Mouse (Mus musculus): ENCODE data around the gene Gucy2e. TPM values are rescaled to one million over a fixed set of nuclear protein-coding genes. Genes with fewer than 3 reads are reported as not detected.

The Gucy2e gene
- polyA plus RNA-seq, 1 experiment from 2014 or later: not detected

GRCm38 (mm10) chr11:69196766-69197165 is 40.1 kb downstream of the Gucy2e start:
- Histone ChIP-seq H3K27me3 (ENCODE audit: insufficient read depth, low read length) (peaks cover 23% of the 10 kb centered on the region), H3K4me2 (ENCODE audit: low read depth, low read length) (no peak overlapping the region), H3K27ac (ENCODE audit: low read depth) (no peak overlapping the region), H3K9me3 (ENCODE audit: low read length) (no peaks in the 10 kb centered on the region), H3K4me1 (ENCODE audit: insufficient read depth) (peaks cover 3% of the 10 kb centered on the region; the same call in 1 of the 2 replicates), H3K4me3 (ENCODE audit: low read depth, low read length) (no peak overlapping the region), H3K36me3 (replicated peaks; ENCODE audit: insufficient read depth, low read length) (no peaks in the 10 kb centered on the region), H3K9ac (replicated peaks) (no peak overlapping the region)
- TF ChIP-seq EP300 (IDR thresholded peaks at IDR 0.05; ENCODE audit: low read depth) (no peak), CTCF (IDR thresholded peaks at IDR 0.05; ENCODE audit: low read depth) (peak; percentile 36)
- ATAC-seq: no peak
- DNase-seq: no peak
- WGBS (ENCODE audit: insufficient replicate concordance): 9% methylated on average over 5 of the region's 5 CpGs

- H3K4me3 ChIP-seq (ENCODE audit: low read depth, low read length): no peak overlapping the region
- DNase-seq (peak; percentile 31), ATAC-seq (no peak)
- peaks cover 3% of the 10 kb centered on the region; the same call in 1 of the 2 replicates for H3K4me1 ChIP-seq (ENCODE audit: insufficient read depth)
- no peaks in the 10 kb centered on the region for H3K9me3 ChIP-seq (ENCODE audit: low read length)
- H3K27me3 ChIP-seq (ENCODE audit: insufficient read depth, low read length): peaks cover 21% of the 10 kb centered on the region
- H3K9ac ChIP-seq (replicated peaks): no peak overlapping the region
- no peak overlapping the region for H3K4me2 ChIP-seq (ENCODE audit: low read depth, low read length)
- WGBS (ENCODE audit: insufficient replicate concordance): 6% methylated on average over 1 of the region's 1 CpGs
- H3K36me3 ChIP-seq (replicated peaks; ENCODE audit: insufficient read depth, low read length): no peaks in the 10 kb centered on the region
- no peak overlapping the region for H3K27ac ChIP-seq (ENCODE audit: low read depth)
- TF ChIP-seq EP300 (IDR thresholded peaks at IDR 0.05; ENCODE audit: low read depth): no peak
- TF ChIP-seq CTCF (IDR thresholded peaks at IDR 0.05; ENCODE audit: low read depth): peak; percentile 81
These were observed 44.0 kb downstream of the Gucy2e start for GRCm38 (mm10) chr11:69192840-69193239.

- Histone ChIP-seq H3K27me3 (ENCODE audit: insufficient read depth, low read length) (no peaks in the 10 kb centered on the region), H3K4me2 (ENCODE audit: low read depth, low read length) (no peak overlapping the region), H3K27ac (ENCODE audit: low read depth) (no peak overlapping the region), H3K9ac (replicated peaks) (no peak overlapping the region), H3K4me3 (ENCODE audit: low read depth, low read length) (no peak overlapping the region), H3K9me3 (ENCODE audit: low read length) (no peaks in the 10 kb centered on the region), H3K4me1 (ENCODE audit: insufficient read depth) (no peaks in the 10 kb centered on the region), H3K36me3 (replicated peaks; ENCODE audit: insufficient read depth, low read length) (no peaks in the 10 kb centered on the region)
- ATAC-seq (no peak), DNase-seq (no peak)
- no peak for TF ChIP-seq EP300 (IDR thresholded peaks at IDR 0.05; ENCODE audit: low read depth)
- TF ChIP-seq CTCF (IDR thresholded peaks at IDR 0.05; ENCODE audit: low read depth): no peak
- WGBS (ENCODE audit: insufficient replicate concordance): 68% methylated on average over 6 of the region's 6 CpGs
These were observed 50.9 kb downstream of the Gucy2e start for GRCm38 (mm10) chr11:69185936-69186335.

GRCm38 (mm10) chr11:69185031-69185430 is 51.8 kb downstream of the Gucy2e start:
- Histone ChIP-seq H3K4me2 (ENCODE audit: low read depth, low read length) (no peak overlapping the region), H3K27ac (ENCODE audit: low read depth) (no peak overlapping the region), H3K27me3 (ENCODE audit: insufficient read depth, low read length) (no peaks in the 10 kb centered on the region), H3K9me3 (ENCODE audit: low read length) (no peaks in the 10 kb centered on the region), H3K36me3 (replicated peaks; ENCODE audit: insufficient read depth, low read length) (no peaks in the 10 kb centered on the region), H3K4me1 (ENCODE audit: insufficient read depth) (no peaks in the 10 kb centered on the region), H3K9ac (replicated peaks) (no peak overlapping the region), H3K4me3 (ENCODE audit: low read depth, low read length) (no peak overlapping the region)
- DNase-seq (no peak), ATAC-seq (no peak)
- TF ChIP-seq CTCF (IDR thresholded peaks at IDR 0.05; ENCODE audit: low read depth) (no peak), EP300 (IDR thresholded peaks at IDR 0.05; ENCODE audit: low read depth) (no peak)
- WGBS (ENCODE audit: insufficient replicate concordance): 78% methylated on average over 5 of the region's 5 CpGs

GRCm38 (mm10) chr11:69180120-69180519 is 56.7 kb downstream of the Gucy2e start:
- H3K36me3 ChIP-seq (replicated peaks; ENCODE audit: insufficient read depth, low read length): no peaks in the 10 kb centered on the region
- H3K4me1 ChIP-seq (ENCODE audit: insufficient read depth): no peaks in the 10 kb centered on the region
- DNase-seq (no peak), ATAC-seq (no peak)
- H3K4me2 ChIP-seq (ENCODE audit: low read depth, low read length): no peak overlapping the region
- H3K9me3 ChIP-seq (ENCODE audit: low read length): no peaks in the 10 kb centered on the region
- no peaks in the 10 kb centered on the region for H3K27me3 ChIP-seq (ENCODE audit: insufficient read depth, low read length)
- no peak overlapping the region for H3K4me3 ChIP-seq (ENCODE audit: low read depth, low read length)
- 74% methylated on average over 4 of the region's 4 CpGs for WGBS (ENCODE audit: insufficient replicate concordance)
- H3K9ac ChIP-seq (replicated peaks): no peak overlapping the region
- TF ChIP-seq CTCF (IDR thresholded peaks at IDR 0.05; ENCODE audit: low read depth) (no peak), EP300 (IDR thresholded peaks at IDR 0.05; ENCODE audit: low read depth) (no peak)
- no peak overlapping the region for H3K27ac ChIP-seq (ENCODE audit: low read depth)

GRCm38 (mm10) chr11:69179512-69179911 is 57.3 kb downstream of the Gucy2e start:
- H3K4me2 ChIP-seq (ENCODE audit: low read depth, low read length): no peak overlapping the region
- TF ChIP-seq EP300 (IDR thresholded peaks at IDR 0.05; ENCODE audit: low read depth) (no peak), CTCF (IDR thresholded peaks at IDR 0.05; ENCODE audit: low read depth) (no peak)
- ATAC-seq: no peak
- no peak overlapping the region for H3K27ac ChIP-seq (ENCODE audit: low read depth)
- H3K4me3 ChIP-seq (ENCODE audit: low read depth, low read length): no peak overlapping the region
- 52% methylated on average over 3 of the region's 3 CpGs for WGBS (ENCODE audit: insufficient replicate concordance)
- no peaks in the 10 kb centered on the region for H3K9me3 ChIP-seq (ENCODE audit: low read length)
- H3K27me3 ChIP-seq (ENCODE audit: insufficient read depth, low read length): no peaks in the 10 kb centered on the region
- no peak for DNase-seq
- H3K9ac ChIP-seq (replicated peaks): no peak overlapping the region
- H3K36me3 ChIP-seq (replicated peaks; ENCODE audit: insufficient read depth, low read length): no peaks in the 10 kb centered on the region
- H3K4me1 ChIP-seq (ENCODE audit: insufficient read depth): no peaks in the 10 kb centered on the region

GRCm38 (mm10) chr11:69178525-69178924 is 58.3 kb downstream of the Gucy2e start:
- no peak for ATAC-seq
- Histone ChIP-seq H3K4me1 (ENCODE audit: insufficient read depth) (no peaks in the 10 kb centered on the region), H3K4me2 (ENCODE audit: low read depth, low read length) (no peak overlapping the region), H3K27me3 (ENCODE audit: insufficient read depth, low read length) (no peaks in the 10 kb centered on the region), H3K9ac (replicated peaks) (no peak overlapping the region), H3K36me3 (replicated peaks; ENCODE audit: insufficient read depth, low read length) (no peaks in the 10 kb centered on the region), H3K27ac (ENCODE audit: low read depth) (no peak overlapping the region), H3K9me3 (ENCODE audit: low read length) (no peaks in the 10 kb centered on the region), H3K4me3 (ENCODE audit: low read depth, low read length) (no peak overlapping the region)
- TF ChIP-seq EP300 (IDR thresholded peaks at IDR 0.05; ENCODE audit: low read depth) (no peak), CTCF (IDR thresholded peaks at IDR 0.05; ENCODE audit: low read depth) (no peak)
- no peak for DNase-seq
- 61% methylated on average over 3 of the region's 3 CpGs for WGBS (ENCODE audit: insufficient replicate concordance)

Data from liver, postnatal 0 days (tissue).